In the genomic region with DNA sequence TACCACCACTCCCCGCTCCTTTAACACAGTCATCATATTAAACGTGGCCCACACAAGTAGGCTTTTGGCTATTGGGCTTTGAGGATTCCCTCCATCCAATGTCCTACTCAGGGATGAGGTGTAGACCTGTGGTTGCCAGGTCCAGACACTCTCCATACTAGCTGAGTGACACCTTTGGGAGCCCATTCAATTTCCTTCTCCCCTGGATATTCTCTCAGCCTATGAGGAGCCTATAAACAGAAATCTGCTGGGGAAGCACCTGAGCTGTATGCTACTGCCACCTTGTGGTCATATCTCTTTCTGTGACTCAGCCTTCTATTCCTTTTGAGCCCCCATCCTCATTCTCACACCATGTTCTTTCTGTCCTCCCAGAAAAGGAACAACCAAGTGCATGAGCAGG, we compare ENCODE assay signal across 9 mouse cellular contexts.
DNase-seq lines count a peak whose midpoint lies in the region; ATAC-seq and TF ChIP-seq lines count a peak whose summit lies in the region.
"Had no signal": no experiment of that assay in that cellular context is flagged by ENCODE, and none has a peak within 500 bp of the region (broad histone marks: within the 10 kb centered on the region; RNA-seq: fewer than 3 reads in every experiment).

No protein-coding gene starts in this region.

- no peaks in the 10 kb centered on the region for H3K36me3 ChIP-seq in heart, embryonic 12.5 days
- H3K36me3 ChIP-seq in limb, embryonic 15.5 days = no peaks in the 10 kb centered on the region
- H3K36me3 ChIP-seq: limb, embryonic 13.5 days had no signal

- no peak overlapping the region for H3K27ac ChIP-seq in heart, embryonic 12.5 days (ENCODE audit: poor library complexity, severe bottlenecking)
- H3K27ac ChIP-seq in cortical plate, adult 2 months (ENCODE audit: insufficient read depth, low read length) = no peak overlapping the region
- H3K27ac ChIP-seq in limb, embryonic 15.5 days = no peak overlapping the region
- H3K27ac ChIP-seq in cerebellum, adult 2 months (ENCODE audit: insufficient read depth, low read length) = no peak overlapping the region
- H3K27ac ChIP-seq: limb, embryonic 13.5 days had no signal

- no peak for TF ChIP-seq POLR2A in cortical plate, adult 2 months (IDR thresholded peaks at IDR 0.05; ENCODE audit: extremely low read depth, insufficient read depth, low read length)
- no peak for TF ChIP-seq POLR2A in cerebellum, adult 2 months (IDR thresholded peaks at IDR 0.05; ENCODE audit: borderline replicate concordance, insufficient read depth, low read length)

- 77% methylated on average over 2 of the region's 2 CpGs for WGBS in heart, embryonic 12.5 days
- WGBS in limb, embryonic 15.5 days = 60% methylated on average over 2 of the region's 2 CpGs
- 85% methylated on average over 2 of the region's 2 CpGs for WGBS in cerebellum, adult 2 months

- no peak overlapping the region for H3K4me3 ChIP-seq in heart, embryonic 12.5 days
- no peak overlapping the region for H3K4me3 ChIP-seq in cortical plate, adult 2 months (ENCODE audit: insufficient read depth, low read length)
- H3K4me3 ChIP-seq in limb, embryonic 15.5 days = no peak overlapping the region
- no peak overlapping the region for H3K4me3 ChIP-seq in cerebellum, adult 2 months (replicated peaks; ENCODE audit: insufficient read depth, low read depth, low read length)
- H3K4me3 ChIP-seq: limb, embryonic 13.5 days had no signal

- peak; percentile 60 for DNase-seq in heart, adult 11 months
- peak; percentile 12 to 19 for DNase-seq in B cell, adult 2 months
- DNase-seq in retina, postnatal 7 days (ENCODE audit: low read depth, low spot score) = peak; percentile 17
- DNase-seq in cerebellum, adult 2 months = no peak
- DNase-seq in layer of hippocampus, adult 18-20 months (ENCODE audit: low spot score in 2 of 2) = no peak

- no peak overlapping the region for H3K9ac ChIP-seq in heart, embryonic 12.5 days
- H3K9ac ChIP-seq in limb, embryonic 15.5 days = no peak overlapping the region
- H3K9ac ChIP-seq: limb, embryonic 13.5 days had no signal

- peaks cover 4% of the 10 kb centered on the region for H3K4me1 ChIP-seq in heart, embryonic 12.5 days (replicated peaks)
- no peaks in the 10 kb centered on the region for H3K4me1 ChIP-seq in cortical plate, adult 2 months (ENCODE audit: control insufficient read depth, insufficient read depth, low read length)
- no peaks in the 10 kb centered on the region for H3K4me1 ChIP-seq in limb, embryonic 15.5 days
- no peaks in the 10 kb centered on the region for H3K4me1 ChIP-seq in cerebellum, adult 2 months (ENCODE audit: control insufficient read depth, insufficient read depth, low read length)
- H3K4me1 ChIP-seq: limb, embryonic 13.5 days had no signal

- no peak overlapping the region for H3K4me2 ChIP-seq in heart, embryonic 12.5 days
- no peak overlapping the region for H3K4me2 ChIP-seq in limb, embryonic 15.5 days
- H3K4me2 ChIP-seq: limb, embryonic 13.5 days had no signal

- no peaks in the 10 kb centered on the region for H3K27me3 ChIP-seq in heart, embryonic 12.5 days (replicated peaks)
- H3K27me3 ChIP-seq in limb, embryonic 15.5 days = no peaks in the 10 kb centered on the region
- H3K27me3 ChIP-seq in cerebellum, adult 2 months (ENCODE audit: control insufficient read depth, insufficient read depth, low read length) = no peaks in the 10 kb centered on the region
- H3K27me3 ChIP-seq: limb, embryonic 13.5 days had no signal

- ATAC-seq in heart, embryonic 12.5 days (ENCODE audit: insufficient number of reproducible peaks, low FRiP score) = no peak
- 0 out of 2 replicates have a peak, but pooled peaks have one; percentile 24 for ATAC-seq in limb, embryonic 15.5 days (ENCODE audit: insufficient number of reproducible peaks, low FRiP score, low TSS enrichment, low read depth)

- TF ChIP-seq CTCF in cortical plate, adult 2 months (IDR thresholded peaks at IDR 0.05; ENCODE audit: extremely low read depth, insufficient read depth, low read length) = peak; percentile 34; the same call in 1 of the 2 replicates
- no peak; the same call in 1 of the 2 replicates for TF ChIP-seq CTCF in cerebellum, adult 2 months (IDR thresholded peaks at IDR 0.05; ENCODE audit: borderline replicate concordance, insufficient read depth, low read depth, low read length)

- H3K9me3 ChIP-seq in heart, embryonic 12.5 days (replicated peaks) = no peaks in the 10 kb centered on the region
- H3K9me3 ChIP-seq in limb, embryonic 15.5 days = no peaks in the 10 kb centered on the region
- H3K9me3 ChIP-seq: limb, embryonic 13.5 days had no signal

Comparison
In these comparisons a context has a peak if more than half of its experiments do, and no peak if none do; other contexts are left out.
1. DNase-seq: peak in heart, adult 11 months (single experiment), B cell, adult 2 months (2 of 2) and retina, postnatal 7 days (single experiment); none in cerebellum, adult 2 months (0 of 2) and layer of hippocampus, adult 18-20 months (0 of 2).